Mouse (Mus musculus) G1E (cell line): Measurements from ENCODE around the gene Tomm40.

Source experiments
- CTCF ChIP-seq: IDR thresholded peaks from 2 replicates; pipeline ENCODE4 v1.5.1; 2012; ENCODE audit warnings: low read depth, low read length, inconsistent platforms, mixed read lengths
- GATA1 ChIP-seq: IDR thresholded peaks from 2 replicates; pipeline ENCODE4 v1.6.1; 2012; ENCODE audit warnings: borderline replicate concordance, low read length, inconsistent platforms, mixed read lengths
- GATA2 ChIP-seq: IDR thresholded peaks from 2 replicates; pipeline ENCODE4 v1.6.1; 2012; ENCODE audit warnings: low read depth, low read length, inconsistent platforms, borderline replicate concordance
- POLR2AphosphoS5 ChIP-seq: IDR thresholded peaks from 2 replicates; pipeline ENCODE4 v1.6.1; 2012; ENCODE audit warnings: low read depth, low read length, inconsistent platforms; ENCODE audit not compliant: insufficient replicate concordance
- TAL1 ChIP-seq: conservative IDR thresholded peaks from 2 replicates; pipeline ENCODE4 v1.6.1; 2012; ENCODE audit warnings: low read depth, low read length, inconsistent platforms, mixed read lengths

DNA sequence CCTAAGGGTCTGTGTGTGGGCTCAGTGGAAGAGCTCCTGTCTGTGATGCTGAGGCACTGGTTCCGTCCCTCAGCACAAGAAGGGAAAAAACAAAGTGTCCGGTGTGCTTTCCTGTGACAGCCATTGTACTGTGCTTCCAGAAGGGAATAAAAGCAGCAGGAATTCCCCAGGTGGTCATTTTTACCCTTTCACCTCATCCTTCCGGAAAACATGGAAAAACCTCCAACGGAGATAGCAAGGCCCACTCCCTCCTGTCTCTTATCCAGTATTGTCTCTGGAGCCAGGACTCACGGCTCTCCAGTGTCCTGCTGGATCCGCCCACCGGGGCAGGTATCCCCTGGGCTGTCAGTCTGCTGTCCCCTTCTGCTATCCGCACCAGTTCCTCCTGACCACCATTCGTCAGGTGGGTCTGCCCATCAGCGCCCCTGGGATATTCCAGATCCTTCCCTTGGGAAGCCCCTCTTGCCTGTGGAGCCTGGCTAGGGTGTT is 19.0 kb upstream of the Tomm40 start:
- TF ChIP-seq CTCF (no peak), TAL1 (no peak), GATA1 (no peak), POLR2AphosphoS5 (no peak), GATA2 (no peak)
